Mouse (Mus musculus): ENCODE data around the gene Gm10230.
"Not testable (repeated sequence)": the region's sequence is repeated elsewhere in the genome, so short reads cannot be mapped to it uniquely, and the experiment has no call there.

The Gm10230 gene

DNA sequence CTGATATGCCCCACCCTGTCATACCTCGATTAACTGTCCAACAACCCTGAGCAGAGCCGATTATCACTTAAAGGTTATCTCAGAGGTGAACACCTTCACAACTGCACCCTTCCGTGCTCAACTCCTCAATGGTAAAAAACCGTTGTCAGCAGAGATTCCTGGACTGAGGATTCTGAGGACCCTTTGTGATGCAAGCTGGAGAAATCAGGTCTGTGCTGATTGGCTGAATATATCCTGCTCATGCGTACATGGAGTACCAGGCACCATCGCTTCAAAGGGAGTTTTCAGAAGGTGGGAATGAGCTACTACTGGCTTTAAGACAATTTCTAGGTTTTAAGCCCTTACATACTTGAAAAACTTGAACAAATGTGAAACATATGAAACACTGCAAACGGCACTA is at the start of gene Gm10230:
TSS of gene Gm10230 (minus strand) at position 101 of the 400 bp plus-strand sequence.
- CTCF ChIA-PET = not testable (repeated sequence)

Data from spleen, embryonic (tissue).